Mouse (Mus musculus): ENCODE results near the gene Lao1.

Gene Lao1

DNA sequence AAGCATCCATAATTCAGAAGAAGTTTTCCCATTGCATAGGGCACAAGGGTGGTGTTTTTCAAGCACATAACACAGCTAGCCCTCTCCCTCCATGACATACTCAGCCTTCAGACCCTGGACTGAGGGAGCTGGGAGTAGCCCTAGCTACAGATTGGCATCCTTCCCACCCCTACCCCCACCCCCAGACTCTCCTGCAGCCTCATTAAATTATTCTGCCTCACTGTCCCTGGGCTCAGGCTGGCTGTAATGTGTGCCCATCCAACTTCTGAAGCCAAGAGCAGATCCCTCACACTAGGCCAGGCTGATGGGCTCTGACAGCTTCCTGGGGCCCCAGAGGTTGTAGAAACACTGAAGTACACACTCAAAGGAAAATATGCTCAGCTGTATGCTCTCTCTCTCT, 53.6 kb downstream of the Lao1 start:
- DNase-seq (ENCODE audit: low spot score in 2 of 2), result no peak

GRCm38 (mm10) chr4:119015557-119015956, 54.2 kb downstream of the Lao1 start:
- DNase-seq (ENCODE audit: low spot score in 2 of 2), result no peak

DNA sequence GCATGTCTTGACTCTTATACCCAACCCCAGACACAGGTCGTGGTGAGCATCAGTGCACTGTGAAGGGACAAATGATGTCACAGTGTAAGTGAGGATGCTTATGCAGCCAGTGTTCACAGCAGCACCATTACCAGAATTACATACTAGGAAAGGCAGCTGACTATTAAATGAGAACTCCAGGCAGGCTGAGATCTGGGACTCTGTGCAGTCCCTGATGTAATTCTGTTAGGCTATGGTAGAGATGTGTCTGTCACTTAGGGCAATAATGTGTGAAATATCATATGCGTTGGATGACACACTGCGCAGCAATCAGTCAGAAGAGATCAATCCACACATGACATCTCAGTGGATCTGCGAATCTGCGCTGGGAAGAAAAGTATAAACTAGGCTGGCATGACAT, 55.7 kb downstream of the Lao1 start:
- no peak for DNase-seq (ENCODE audit: low spot score in 2 of 2)

Data from spleen, postnatal 10 days (tissue).